Mouse (Mus musculus): ENCODE measurements around the gene Ly6f.
"Not testable (repeated sequence)": the region's sequence is repeated elsewhere in the genome, so short reads cannot be mapped to it uniquely, and the experiment has no call there.

Gene Ly6f

DNA sequence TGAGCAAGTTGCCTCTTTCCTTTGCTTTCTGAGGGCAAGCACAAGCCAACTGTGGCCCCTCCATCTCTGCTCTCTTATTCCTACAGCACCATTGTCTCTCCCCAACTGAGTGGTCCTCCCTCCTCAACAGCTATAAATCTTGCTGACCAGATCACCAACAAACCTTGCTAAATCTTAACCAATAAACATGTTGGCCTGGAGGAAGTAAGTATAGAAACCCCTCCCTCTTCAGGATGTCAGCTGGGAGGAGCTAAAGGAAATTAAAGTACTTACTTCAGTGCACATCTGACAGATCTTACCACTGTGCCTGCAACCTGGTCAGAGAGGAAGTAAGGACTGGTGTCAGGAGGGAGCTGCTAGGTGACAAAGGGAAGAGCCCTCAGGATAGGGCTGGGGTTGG is at the start of gene Ly6f:
TSS of gene Ly6f (plus strand) at position 301 of the 400 bp plus-strand sequence.
- DNase-seq, result no peak

DNA sequence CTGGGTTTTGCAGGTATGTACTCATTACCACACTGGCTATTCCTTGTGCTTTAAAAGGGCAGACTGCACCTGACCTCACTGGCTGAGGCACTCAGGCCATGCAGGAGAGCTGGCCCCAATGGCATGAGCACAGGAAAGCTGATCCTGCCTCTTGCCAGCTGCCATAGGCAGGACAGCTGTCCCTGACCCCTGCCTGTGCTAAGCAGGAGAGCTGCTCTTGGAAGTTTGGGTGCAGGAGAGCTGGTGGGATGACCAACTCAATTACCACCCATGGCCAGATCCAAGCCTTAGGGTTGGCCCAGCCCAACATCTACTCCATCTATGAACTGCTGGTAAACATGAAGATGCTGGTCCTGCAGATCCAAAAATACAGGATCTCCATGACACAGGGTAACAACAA is 46.3 kb upstream of the Ly6f start:
- DNase-seq, result no peak

DNA sequence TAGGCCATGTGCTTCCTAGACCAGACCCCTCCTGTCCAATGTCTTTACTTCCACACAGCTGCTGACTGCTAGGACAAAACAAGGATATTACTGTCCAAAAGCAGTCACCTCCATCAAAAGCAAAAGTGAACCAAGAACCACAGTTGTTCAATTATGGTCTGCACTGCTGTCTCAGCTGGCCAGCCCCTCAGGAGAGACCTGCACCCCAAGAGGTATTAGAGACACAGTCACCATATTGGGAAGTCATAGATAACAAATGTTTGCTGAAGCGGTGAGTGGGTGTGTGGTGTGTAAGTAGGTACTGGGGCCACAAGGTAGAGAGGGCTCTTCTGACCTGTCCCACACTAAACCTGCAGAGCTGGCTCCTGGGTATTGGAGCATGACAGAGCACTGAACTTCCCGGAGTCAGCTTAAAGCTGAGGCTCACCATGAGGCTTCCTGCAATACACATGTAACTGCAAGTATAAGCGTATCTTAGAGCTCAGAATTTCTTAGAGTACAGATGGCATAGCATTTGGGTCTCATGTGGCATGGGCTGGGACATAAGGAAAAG is 30.4 kb upstream of the Ly6f start:
- DNase-seq, result no peak

DNA sequence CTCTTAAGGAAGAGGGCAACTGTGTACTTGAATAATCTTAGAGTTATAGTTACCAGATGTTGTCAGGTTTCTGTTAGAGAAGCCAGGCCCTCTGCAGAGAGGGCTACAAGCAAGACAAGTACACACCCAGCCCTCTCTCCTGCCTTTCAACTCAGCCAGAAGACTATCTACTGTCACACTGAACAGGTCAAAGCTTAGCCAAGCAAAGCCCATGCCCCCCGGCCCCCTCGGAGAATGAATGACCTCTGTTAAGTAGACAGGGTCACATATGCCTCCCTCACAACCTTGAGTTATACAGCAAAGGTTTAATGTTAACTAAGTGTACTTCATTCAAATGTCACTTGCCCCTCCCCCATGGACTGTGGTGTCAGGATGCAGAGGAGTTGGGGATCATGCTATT is 27.7 kb upstream of the Ly6f start:
- no peak for DNase-seq

DNA sequence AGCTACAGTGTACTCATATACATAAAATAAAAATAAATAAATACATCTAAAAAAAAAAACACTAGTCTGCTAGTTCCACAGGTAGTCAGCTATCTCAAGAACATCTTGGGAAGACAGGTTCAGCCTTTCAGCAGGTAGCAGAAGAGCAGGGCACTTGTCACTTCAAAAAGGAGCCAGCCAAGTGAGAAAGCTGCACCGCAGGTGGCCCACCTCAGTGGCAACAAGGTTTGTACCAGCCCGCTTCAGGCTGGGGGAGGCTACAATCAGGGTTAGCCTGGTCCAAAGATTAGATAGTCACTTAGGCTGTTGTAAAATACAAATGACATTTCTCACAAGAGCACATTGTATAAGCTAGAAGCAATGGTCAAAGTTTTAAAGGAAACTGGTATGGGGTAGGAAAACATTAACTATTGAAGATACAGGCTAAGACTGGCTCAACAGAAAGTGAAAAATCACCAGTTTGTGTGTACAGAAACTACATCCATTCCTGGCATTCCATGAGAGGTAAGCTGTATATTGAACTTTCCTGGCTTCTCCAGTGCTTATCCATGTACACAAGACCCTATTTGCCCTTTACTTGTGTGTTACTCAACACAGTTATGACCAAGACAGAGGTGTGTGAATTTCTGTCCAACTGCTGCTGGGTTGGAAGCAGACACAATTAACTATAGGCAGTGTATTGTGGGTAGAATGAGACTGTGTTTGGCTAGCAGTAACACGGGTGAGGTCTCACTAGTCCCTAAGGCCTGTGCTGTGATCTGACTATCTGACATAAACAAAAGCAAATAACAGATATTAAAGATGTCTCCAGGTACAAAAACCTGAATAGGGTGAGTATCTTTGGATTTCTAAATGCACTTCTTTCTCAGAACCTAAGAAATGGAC is 25.2 kb upstream of the Ly6f start:
- no peak for DNase-seq

DNA sequence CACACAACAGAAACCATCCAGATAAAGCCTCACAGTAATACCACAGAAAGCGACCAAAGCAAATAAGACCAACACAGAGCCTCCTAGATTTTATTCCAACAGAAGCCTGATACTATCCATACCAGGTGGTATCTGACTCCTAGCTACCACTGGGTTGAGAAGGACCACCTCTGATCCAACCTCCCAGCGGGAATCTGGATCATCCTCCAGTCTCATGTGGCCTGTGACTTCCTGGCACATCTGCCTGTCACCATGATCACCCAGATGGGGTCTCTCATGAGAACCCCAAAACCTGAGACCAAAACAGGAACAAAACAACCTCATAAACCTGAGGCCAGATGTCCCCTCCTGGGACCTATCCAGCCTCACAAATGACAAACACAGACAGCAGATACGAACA is 13.6 kb upstream of the Ly6f start:
- no peak for DNase-seq

DNA sequence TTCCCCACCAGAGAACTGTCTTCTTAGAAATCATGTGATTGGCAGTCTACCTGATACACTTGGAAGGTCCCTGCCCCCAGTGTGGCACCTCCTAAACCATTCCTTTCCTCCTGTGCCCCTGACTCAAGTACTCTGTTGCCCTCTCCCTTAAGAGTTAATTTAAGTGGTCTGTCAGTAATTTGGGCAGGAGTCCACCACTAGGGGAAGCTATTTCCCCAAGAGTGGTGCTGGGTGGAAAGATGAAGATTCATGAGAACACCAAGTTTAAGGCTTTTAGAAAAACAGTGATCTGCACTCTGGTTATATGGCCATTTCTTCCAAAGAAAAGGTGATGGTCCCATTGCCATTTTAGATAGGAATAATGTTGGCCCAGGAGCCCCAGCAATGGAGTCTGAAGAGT is 2.4 kb upstream of the Ly6f start:
- DNase-seq, result no peak

DNA sequence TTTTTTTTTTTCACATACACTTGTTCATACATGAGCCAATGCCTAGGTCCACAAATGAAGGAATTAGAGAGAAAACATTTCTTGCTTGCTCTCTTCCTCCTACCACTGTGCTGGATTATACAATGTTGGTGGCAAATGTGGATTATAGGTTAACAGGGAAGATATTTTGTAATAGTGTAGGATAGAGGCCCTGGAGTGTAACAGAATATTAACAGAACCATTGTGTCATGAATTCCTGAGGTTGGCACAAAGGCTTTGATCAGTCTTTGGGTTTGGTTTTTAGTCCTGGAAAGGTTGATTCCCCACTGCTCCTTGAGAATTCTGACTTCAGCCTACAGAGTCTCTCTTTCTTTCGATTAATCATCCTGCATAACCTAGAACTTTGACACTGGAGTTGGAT is 1.6 kb upstream of the Ly6f start:
- no peak for DNase-seq

DNA sequence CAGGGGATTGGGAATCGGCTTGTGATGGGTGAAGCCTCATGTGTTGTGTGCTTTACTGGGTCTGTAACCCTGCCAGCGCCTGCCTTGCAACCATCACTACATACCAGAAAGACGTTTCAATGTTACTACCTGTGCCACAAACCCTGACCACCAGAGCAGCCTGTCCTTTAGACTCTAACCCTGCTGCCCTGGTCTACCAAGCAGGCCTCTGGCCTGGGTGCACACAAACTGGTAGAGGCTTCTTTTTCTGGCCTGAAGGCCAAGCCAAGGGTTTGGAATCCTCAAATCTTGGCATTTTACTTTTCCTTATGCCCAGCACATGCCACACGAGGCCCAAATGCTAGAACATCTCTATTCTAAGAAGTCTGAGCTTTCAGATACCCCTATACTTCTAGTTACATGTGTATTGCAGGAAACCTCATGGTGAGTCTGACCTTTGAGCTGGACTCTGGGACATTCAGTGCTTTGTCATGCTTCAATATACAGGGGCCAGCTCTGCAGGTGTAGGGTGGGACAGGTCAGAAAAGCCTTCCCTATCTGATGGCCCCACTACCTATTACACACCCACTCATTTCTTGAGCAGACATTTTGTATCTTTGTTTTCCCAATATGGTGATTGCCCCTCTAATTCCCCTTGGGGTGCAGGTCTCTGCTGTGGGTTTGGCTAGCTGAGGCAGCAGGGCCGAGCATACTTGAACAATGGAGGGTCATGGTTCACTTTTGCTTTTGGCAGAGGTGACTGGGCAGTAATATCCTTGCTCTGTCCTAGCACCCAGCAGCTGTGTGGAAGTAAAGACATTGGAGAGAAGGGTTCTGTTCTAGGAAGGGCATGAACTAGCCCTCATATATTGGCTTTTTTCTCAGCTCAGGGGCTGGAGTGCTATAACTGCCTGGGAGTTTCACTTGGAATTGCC is 952 bp downstream of the Ly6f start:
- no peak for DNase-seq

DNA sequence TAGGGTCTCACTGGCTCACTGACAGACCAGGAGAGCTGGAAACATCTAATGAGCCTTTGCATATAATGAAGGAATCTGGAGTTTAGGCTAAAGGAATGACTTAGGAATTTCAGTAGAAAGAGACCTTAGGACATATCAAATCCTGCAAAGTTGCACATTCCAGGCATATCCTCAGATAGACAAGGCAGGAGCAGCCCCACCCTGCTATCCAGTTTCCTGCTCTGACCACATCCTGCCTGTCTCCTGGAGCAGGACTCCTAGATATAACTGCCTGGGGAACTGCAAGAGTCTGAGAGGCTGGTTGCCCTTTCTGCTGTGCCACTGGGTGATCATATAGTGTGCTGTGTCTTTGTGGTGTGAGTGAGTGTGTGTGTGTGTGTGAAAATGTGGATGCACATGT is 1.9 kb downstream of the Ly6f start:
- DNase-seq, result no peak

DNA sequence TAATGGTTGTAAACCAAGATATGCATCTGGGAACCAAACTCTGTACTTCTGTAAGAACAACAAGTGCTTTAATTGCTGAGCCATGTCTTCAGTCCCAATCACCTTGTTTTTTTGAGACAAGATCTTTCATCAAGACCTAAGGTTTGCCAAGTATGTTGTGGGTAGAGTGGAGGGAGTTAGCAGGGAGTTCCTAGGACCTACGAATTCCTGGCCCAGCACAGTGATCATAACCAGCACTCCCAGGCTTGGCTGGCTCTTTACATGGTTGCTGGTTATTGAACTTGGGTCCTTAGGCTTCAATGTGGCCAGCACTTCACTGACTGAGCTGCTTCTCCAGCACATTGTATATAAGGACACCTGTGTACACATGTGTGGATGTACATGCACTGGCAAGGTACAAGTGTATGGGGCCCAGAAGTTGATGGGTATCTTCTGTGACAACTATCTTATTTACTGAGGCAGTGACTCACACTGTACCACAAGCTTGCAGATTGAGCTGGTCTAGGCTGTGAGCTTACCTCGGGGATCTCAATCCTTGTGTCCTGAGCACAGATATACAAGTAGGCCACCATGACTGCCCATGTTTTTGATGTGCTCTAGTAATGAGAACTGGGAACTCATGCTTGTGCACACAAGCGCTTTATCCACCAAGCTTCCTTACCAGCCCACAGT is 2.6 kb downstream of the Ly6f start:
- DNase-seq, result no peak

DNA sequence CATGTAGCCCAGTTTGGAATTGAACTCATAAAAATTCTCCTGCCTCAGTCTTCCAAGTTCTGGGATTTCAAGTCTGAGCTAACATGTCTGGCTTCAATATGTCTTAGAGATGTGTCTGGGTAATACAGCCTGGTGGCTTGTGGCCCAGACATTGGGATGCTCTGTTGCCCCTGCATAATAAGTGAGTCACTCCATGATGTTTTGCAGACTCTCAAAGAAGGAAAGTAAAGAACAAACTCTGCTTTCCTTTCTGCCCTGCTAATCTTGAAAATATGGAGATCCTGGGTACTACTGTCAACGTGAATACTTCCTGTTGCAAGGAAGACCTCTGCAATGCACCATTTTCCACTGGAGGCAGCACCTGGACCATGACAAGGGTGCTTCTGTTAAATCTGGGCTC is 3.2 kb downstream of the Ly6f start:
- no peak for DNase-seq

DNA sequence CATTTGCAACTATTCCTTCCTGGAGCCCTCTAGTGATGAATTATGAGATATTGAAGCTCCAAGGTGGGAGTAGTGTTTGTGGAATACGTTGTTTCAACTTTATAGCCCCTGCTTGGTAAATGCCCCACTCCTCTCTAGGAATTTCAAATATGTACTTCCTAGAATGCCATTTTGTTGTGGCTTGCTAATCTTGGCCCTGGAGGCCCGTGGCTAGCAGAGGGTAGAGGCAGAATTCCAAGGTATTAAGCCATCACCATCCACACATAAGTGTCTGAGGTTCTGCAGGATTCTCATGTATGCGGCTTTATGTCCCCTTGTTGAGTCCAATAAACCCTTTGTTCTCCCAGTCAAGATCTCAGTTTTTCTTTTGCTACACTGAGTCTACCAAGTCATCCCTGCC is 3.7 kb downstream of the Ly6f start:
- no peak for DNase-seq

DNA sequence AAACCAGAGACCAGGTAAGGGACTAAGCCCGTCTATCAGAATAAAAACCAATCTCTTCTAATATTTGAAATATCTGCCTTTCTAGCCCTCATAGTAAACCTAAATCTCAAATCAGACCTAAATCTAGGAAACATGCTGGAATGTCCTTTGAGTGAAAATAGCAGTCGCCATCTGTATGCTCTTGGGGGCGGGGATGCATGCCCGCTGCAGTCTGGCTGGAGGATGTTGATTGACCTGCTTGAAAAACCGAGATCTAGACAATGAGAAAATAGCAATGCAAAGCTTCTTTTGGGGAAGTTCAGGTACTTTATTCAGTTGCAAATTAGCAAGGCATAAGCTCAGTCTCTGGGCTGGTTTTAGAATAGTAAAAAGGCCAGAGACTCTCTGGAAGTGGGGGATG is 13.8 kb downstream of the Ly6f start:
- DNase-seq, result not testable (repeated sequence)

DNA sequence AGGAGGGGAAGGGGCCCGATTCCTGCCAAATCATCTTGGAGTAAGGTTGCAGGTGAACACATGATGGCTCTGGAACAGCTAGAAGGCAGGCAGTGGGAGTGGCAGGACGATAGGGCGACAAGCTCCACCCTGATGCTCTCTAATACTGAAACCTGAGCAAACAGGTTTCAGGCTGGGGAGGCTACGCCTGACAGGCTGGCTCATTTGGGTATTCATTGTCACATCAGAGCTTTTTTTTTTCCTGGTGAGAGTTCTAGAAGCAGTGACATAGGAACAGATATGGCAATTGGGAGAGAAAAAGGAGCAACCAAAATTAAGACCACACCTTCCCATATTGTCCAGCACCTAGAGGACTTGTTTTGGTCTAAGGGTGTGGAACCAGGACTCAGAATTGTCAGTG is 18.3 kb downstream of the Ly6f start:
- not testable (repeated sequence) for DNase-seq

DNA sequence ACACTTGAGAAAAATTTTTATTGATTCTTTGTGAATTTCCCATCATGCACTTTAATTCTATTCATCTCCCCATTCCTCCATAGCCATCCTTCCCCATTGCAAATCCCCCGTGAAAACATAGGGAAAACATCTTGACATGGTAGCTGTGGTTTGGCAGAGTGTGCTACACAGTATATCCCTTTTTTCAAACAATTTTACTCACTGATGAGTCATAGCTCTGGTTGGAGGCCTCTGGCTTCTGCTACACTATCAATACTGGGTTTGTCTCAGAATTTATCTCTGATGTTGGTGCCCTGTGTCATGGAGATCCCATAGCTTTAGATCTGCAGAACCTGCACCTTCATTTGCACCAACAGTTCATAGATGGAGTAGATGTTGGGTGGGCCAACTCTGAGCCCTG is 24.2 kb downstream of the Ly6f start:
- DNase-seq, result no peak

DNA sequence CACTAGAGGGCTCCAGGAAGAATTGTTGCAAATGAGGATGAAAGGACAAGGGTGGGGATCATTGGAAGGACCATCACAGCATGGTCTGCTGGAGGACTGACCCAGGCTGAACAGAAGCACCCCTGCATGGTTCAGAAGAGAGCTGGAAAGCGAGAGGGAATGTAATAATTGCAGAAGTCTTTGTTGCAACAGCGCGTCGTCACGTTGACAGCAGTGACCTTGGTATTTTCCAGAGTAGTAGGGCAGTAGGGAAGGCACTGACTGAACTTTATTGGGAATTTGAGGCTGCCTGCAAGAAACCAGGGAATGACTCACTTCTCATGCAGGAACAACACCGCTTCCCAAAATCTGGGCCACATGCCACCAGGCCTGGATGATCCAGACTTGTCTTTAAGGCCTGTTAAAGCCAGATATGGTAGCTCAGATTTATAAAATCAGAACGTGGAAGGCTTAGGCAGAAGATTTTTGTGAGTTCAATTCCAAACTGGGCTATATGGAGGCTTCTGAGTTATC is 25.7 kb downstream of the Ly6f start:
- no peak for DNase-seq

DNA sequence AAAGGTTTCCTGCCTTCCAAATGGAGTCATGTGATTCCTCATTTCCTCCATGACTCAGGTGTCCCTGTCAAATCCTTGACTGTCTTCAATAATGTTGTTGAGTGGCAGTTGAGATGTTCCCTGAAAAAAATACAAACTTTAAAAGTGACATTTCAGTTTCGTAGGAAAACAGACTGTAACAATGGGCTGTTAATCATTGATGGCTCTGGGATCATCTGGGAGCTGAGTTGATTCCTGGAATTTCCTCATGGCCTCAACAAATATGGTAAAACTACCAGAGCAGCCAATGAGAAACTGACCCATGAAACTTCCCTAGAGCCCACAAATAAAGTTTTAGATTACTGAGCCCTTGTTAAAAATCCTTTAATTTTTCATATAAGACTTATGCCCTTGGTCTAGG is 37.9 kb downstream of the Ly6f start:
- no peak for DNase-seq

DNA sequence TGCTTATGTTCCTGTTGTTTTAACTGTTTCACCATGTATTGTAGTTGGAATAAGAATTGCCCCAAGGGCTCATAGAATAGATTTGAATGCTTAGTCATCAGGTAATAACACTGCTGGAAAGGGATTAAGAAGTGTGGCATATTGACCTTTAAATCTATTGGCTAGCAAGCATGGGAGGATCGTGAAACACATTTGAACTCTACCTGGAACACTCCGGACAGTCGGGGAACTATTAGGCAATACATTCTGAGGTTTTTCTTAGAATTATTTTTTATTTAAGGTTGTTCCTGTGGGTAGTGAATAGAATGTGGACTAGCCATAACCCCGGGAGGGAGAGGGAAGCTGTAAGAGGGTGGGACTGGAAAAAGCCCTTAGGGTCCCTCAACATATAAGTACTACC is 41.0 kb downstream of the Ly6f start:
- no peak for DNase-seq

DNA sequence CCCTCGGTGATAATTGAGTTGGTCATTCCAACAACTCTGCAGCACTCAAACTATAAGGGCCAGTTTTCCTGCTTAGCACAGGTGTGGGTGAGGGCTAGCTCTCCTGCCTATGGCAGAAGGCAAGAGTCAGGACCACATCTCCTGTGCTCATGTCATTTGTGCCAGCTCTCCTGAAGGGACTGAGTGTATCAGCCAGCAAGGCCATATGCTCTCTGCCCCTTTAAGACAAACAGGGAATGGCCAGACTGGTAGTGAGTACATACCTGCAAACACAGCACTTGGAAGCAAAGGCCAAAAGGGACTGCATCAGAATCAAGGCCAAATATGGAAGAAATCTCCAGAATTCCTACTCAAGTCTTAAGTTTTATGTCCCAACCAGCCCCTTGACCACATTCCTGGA is 41.7 kb downstream of the Ly6f start:
- no peak for DNase-seq

DNA sequence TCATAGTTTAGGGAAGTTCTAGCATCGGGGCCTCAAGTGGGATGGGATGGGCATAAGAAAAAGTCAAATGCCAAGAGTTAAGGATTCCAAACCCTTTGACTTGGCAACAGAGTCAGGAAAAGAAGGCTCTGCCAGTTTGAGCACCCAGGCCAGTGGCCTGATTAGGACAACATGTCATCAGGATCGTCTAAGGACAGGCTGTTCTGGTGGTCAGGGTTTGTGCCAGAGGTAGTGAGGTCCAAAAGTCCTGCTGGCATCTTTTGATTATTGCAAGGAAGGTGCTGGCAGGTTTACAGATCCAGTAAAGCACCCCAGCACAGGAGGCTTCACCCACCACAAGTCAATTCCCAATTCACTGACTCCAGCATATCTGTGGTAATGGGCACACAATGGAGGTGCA is 46.2 kb downstream of the Ly6f start:
- no peak for DNase-seq

DNA sequence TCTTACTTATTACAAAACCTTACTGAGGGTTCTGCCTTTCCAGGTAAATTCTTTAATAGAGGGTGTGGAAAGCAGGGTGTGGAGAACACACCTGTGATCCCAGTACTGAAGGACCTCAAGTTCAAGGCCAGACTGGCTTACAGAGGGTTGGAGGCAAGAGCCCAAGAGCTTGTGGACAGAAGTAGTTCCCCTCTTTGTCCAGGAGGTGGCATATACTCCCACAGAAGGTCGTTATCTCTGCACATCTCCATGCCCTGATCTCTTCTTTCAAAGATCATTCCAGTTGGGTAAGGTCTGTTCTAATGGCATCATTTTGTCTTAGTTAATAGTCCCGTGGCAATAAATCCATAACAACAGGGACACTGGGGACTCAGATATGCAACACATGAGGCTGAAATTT is 49.0 kb downstream of the Ly6f start:
- no peak for DNase-seq

DNA sequence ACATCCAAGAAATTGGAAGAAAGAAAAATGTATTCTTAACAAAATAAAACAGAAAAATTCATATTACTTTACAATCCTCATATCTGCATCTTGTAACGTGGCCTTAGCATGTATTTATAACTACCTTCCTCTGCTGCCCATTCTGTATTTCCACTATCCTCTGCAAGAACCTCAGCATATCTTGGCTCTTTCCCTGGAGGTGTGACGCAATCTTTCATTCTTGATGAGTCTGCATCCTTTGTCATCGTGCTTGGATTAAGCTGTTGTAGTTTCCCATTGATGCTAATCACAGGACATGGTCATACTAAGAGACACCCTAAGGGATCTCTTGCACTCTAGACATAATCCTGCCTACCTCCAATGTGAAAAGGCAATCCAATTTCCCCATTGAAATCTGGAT is 50.4 kb downstream of the Ly6f start:
- no peak for DNase-seq
